20 mouse cellular contexts compared by ENCODE assay signal in genomic region chr12:103487750-103488149, GRCm38 (mm10). TPM values are rescaled to one million over a fixed set of nuclear protein-coding genes. Genes with fewer than 3 reads are reported as not detected.
"Had no signal": no experiment of that assay in that cellular context is flagged by ENCODE, and none has a peak within 500 bp of the region (broad histone marks: within the 10 kb centered on the region; RNA-seq: fewer than 3 reads in every experiment).

No protein-coding gene starts in this region.

- H3K4me2 ChIP-seq: limb, embryonic 13.5 days; liver, embryonic 13.5 days; lung, embryonic 14.5 days; midbrain, embryonic 13.5 days; neural tube, embryonic 13.5 days had no signal

- H3K4me3 ChIP-seq: layer of hippocampus, adult 2 months; limb, embryonic 10.5 days; limb, embryonic 13.5 days; liver, embryonic 13.5 days; megakaryocyte, embryonic 14.5 days; midbrain, embryonic 10.5 days; midbrain, embryonic 13.5 days; myocyte; neural tube, embryonic 13.5 days had no signal

- ATAC-seq: midbrain, embryonic 13.5 days; midbrain, embryonic 16.5 days had no signal

- H3K4me1 ChIP-seq: limb, embryonic 10.5 days; limb, embryonic 13.5 days; liver, embryonic 13.5 days; midbrain, embryonic 10.5 days; midbrain, embryonic 13.5 days; neural tube, embryonic 13.5 days had no signal

- DNase-seq: kidney, adult 18-20 months; kidney, postnatal 14 days; layer of hippocampus, adult 9-11 months; liver; liver, embryonic 13.5 days; lung, embryonic 14.5 days; retina, postnatal 1 day; right cerebral cortex, postnatal 25 days; thymus, postnatal 25 days had no signal

- H3K27ac ChIP-seq: layer of hippocampus, adult 2 months; limb, embryonic 10.5 days; limb, embryonic 13.5 days; liver, embryonic 13.5 days; midbrain, embryonic 10.5 days; midbrain, embryonic 13.5 days; neural tube, embryonic 13.5 days had no signal

- H3K9ac ChIP-seq: limb, embryonic 13.5 days; liver, embryonic 13.5 days; lung, embryonic 14.5 days; midbrain, embryonic 13.5 days; neural tube, embryonic 13.5 days had no signal

- H3K27me3 ChIP-seq: limb, embryonic 13.5 days; liver, embryonic 13.5 days; midbrain, embryonic 13.5 days; neural tube, embryonic 13.5 days had no signal

- H3K9me3 ChIP-seq: limb, embryonic 10.5 days; limb, embryonic 13.5 days; liver, embryonic 13.5 days; megakaryocyte, embryonic 14.5 days; midbrain, embryonic 10.5 days; midbrain, embryonic 13.5 days; neural tube, embryonic 13.5 days had no signal

- H3K36me3 ChIP-seq: limb, embryonic 10.5 days; limb, embryonic 13.5 days; liver, embryonic 13.5 days; midbrain, embryonic 10.5 days; midbrain, embryonic 13.5 days; neural tube, embryonic 13.5 days had no signal

RNA-seq across cellular contexts. Expression of gene Ifi27l2b, which starts 30.7 kb away (rescaled TPM):
- polyA plus RNA-seq: kidney, embryonic 16.5 days; limb, embryonic 10.5 days; limb, embryonic 13.5 days; liver, embryonic 13.5 days; lung, embryonic 14.5 days; lung, postnatal 0 days; midbrain, embryonic 10.5 days; midbrain, embryonic 13.5 days; midbrain, embryonic 16.5 days; myocyte; neural tube, embryonic 13.5 days had no signal
